Mouse (Mus musculus): Measurements from ENCODE around the gene Med15. TPM values are rescaled to one million over a fixed set of nuclear protein-coding genes. Genes with fewer than 3 reads are reported as not detected.

Med15 gene
- total and polyA plus RNA-seq, 2 experiments from 2014 or later: 45.6 to 46.9 TPM

GRCm38 (mm10) chr16:17722461-17723324 is 10.0 kb downstream of the Med15 start:
- Histone ChIP-seq H3K9ac (peak overlapping the region; percentile 87), H3K27ac (ENCODE audit: low read depth, low read length) (peak overlapping the region; percentile 76), H3K27me3 (ENCODE audit: insufficient read depth, low read length) (no peaks in the 10 kb centered on the region), H3K9me3 (ENCODE audit: low read length) (no peaks in the 10 kb centered on the region), H3K4me3 (ENCODE audit: low read depth, low read length) (peak overlapping the region; percentile 94), H3K36me3 (ENCODE audit: insufficient read depth) (no peaks in the 10 kb centered on the region), H3K4me2 (ENCODE audit: low read depth) (peak overlapping the region; percentile 90), H3K4me1 (ENCODE audit: insufficient read depth) (peaks cover 7% of the 10 kb centered on the region)
- ATAC-seq: peak; percentile 95
- DNase-seq: peak; percentile 93
- peak; percentile 63 for TF ChIP-seq CTCF (IDR thresholded peaks at IDR 0.05; ENCODE audit: low read depth)
- WGBS: 2% methylated on average over 44 of the region's 44 CpGs

GRCm38 (mm10) chr16:17721822-17722460 is 10.8 kb downstream of the Med15 start:
- ATAC-seq (no peak), DNase-seq (no peak)
- Histone ChIP-seq H3K27me3 (ENCODE audit: insufficient read depth, low read length) (no peaks in the 10 kb centered on the region), H3K9me3 (ENCODE audit: low read length) (no peaks in the 10 kb centered on the region), H3K36me3 (ENCODE audit: insufficient read depth) (no peaks in the 10 kb centered on the region), H3K4me2 (ENCODE audit: low read depth) (peak overlapping the region; percentile 90), H3K27ac (ENCODE audit: low read depth, low read length) (peak overlapping the region; percentile 76), H3K4me1 (ENCODE audit: insufficient read depth) (peaks cover 7% of the 10 kb centered on the region), H3K9ac (peak overlapping the region; percentile 87), H3K4me3 (ENCODE audit: low read depth, low read length) (peak overlapping the region; percentile 94)
- TF ChIP-seq CTCF (IDR thresholded peaks at IDR 0.05; ENCODE audit: low read depth): no peak
- 7% methylated on average over 10 of the region's 10 CpGs for WGBS

- Histone ChIP-seq H3K4me3 (ENCODE audit: low read depth, low read length) (peak overlapping the region; percentile 94), H3K36me3 (ENCODE audit: insufficient read depth) (no peaks in the 10 kb centered on the region), H3K4me2 (ENCODE audit: low read depth) (peak overlapping the region; percentile 90), H3K9ac (peak overlapping the region; percentile 87), H3K27me3 (ENCODE audit: insufficient read depth, low read length) (no peaks in the 10 kb centered on the region), H3K9me3 (ENCODE audit: low read length) (no peaks in the 10 kb centered on the region), H3K27ac (ENCODE audit: low read depth, low read length) (no peak overlapping the region), H3K4me1 (ENCODE audit: insufficient read depth) (peaks cover 7% of the 10 kb centered on the region)
- no peak for TF ChIP-seq CTCF (IDR thresholded peaks at IDR 0.05; ENCODE audit: low read depth)
- WGBS: 76% methylated on average over 9 of the region's 9 CpGs
- ATAC-seq (no peak), DNase-seq (no peak)
These were observed 11.4 kb downstream of the Med15 start for GRCm38 (mm10) chr16:17721114-17721808.

DNA sequence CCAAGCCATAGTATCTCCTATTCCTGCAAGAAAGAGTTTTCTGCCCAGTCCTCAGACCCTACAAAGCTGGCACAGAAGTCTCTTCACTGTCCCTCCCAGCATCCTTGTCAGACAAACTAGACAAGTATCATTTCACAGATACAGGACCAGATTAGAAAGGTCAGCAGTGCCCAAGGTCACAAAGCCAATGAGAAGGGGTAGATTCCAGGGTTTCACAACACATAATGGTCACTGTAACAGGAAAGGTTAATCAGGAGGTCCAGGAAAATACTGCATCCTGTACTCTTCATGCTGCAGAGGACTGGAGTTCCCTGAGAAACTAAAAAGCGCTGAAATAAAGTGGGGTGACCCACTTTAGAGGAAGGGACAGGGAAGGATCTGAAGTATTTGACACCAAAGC is 14.9 kb downstream of the Med15 start:
- no peak for DNase-seq
- H3K27ac ChIP-seq (ENCODE audit: low read depth, low read length): no peak overlapping the region
- no peak overlapping the region for H3K4me3 ChIP-seq (ENCODE audit: low read depth, low read length)
- no peaks in the 10 kb centered on the region for H3K27me3 ChIP-seq (ENCODE audit: insufficient read depth, low read length)
- H3K4me2 ChIP-seq (ENCODE audit: low read depth): no peak overlapping the region
- WGBS: 89% methylated on average over 1 of the region's 1 CpGs
- H3K9ac ChIP-seq: no peak overlapping the region
- peaks cover 7% of the 10 kb centered on the region for H3K4me1 ChIP-seq (ENCODE audit: insufficient read depth)
- TF ChIP-seq CTCF (IDR thresholded peaks at IDR 0.05; ENCODE audit: low read depth): no peak
- ATAC-seq: no peak
- no peaks in the 10 kb centered on the region for H3K36me3 ChIP-seq (ENCODE audit: insufficient read depth)
- H3K9me3 ChIP-seq (ENCODE audit: low read length): no peaks in the 10 kb centered on the region

DNA sequence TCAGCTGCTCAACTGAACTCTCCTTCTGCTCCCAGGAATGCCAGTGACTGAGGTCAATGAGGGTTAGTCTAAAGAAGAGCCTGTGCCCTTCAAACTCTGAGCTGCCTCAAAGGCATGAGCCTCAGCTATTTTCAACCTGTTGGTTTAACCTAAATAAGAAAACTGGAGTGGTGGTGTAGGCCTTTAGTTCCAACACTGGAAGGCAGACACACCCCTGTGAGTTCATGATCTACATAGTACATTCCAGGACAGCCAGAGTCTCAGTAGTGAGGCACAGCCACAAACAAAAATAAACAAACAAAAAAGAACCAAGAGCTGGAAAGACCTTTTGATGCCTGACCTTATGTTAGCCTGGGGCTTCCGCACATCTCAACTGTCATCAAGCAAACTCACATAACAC is 25.1 kb downstream of the Med15 start:
- DNase-seq (no peak), ATAC-seq (no peak)
- 96% methylated on average over 1 of the region's 1 CpGs for WGBS
- H3K4me2 ChIP-seq (ENCODE audit: low read depth): no peak overlapping the region
- no peaks in the 10 kb centered on the region for H3K9me3 ChIP-seq (ENCODE audit: low read length)
- no peak for TF ChIP-seq CTCF (IDR thresholded peaks at IDR 0.05; ENCODE audit: low read depth)
- no peak overlapping the region for H3K9ac ChIP-seq
- H3K27ac ChIP-seq (ENCODE audit: low read depth, low read length): no peak overlapping the region
- no peaks in the 10 kb centered on the region for H3K4me1 ChIP-seq (ENCODE audit: insufficient read depth)
- H3K4me3 ChIP-seq (ENCODE audit: low read depth, low read length): no peak overlapping the region
- H3K27me3 ChIP-seq (ENCODE audit: insufficient read depth, low read length): no peaks in the 10 kb centered on the region
- H3K36me3 ChIP-seq (ENCODE audit: insufficient read depth): peaks cover 4% of the 10 kb centered on the region; the same call in 1 of the 2 replicates

DNA sequence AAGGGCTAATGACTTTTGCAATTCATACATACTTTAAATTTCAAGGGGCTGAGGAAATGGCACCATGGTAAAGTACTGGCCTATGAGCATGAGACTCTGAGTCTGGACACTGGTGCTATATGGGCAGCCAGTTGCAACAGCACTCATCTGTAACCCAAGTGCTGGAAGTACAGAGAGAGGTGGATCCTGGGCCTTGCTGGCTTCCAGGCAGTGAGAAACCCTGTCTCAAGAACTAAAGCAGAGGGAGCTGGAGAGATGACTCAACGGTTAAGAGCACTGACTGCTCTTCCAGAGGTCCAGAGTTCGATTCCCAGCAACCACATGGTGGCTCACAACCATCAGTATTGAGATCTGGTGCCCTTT is 31.7 kb downstream of the Med15 start:
- Histone ChIP-seq H3K36me3 (ENCODE audit: insufficient read depth) (peaks cover 25% of the 10 kb centered on the region), H3K4me3 (ENCODE audit: low read depth, low read length) (no peak overlapping the region), H3K9me3 (ENCODE audit: low read length) (no peaks in the 10 kb centered on the region), H3K9ac (no peak overlapping the region), H3K4me2 (ENCODE audit: low read depth) (no peak overlapping the region), H3K27me3 (ENCODE audit: insufficient read depth, low read length) (no peaks in the 10 kb centered on the region), H3K27ac (ENCODE audit: low read depth, low read length) (no peak overlapping the region), H3K4me1 (ENCODE audit: insufficient read depth) (no peaks in the 10 kb centered on the region)
- no peak for DNase-seq
- TF ChIP-seq CTCF (IDR thresholded peaks at IDR 0.05; ENCODE audit: low read depth): no peak
- ATAC-seq: no peak
- WGBS: 89% methylated on average over 2 of the region's 2 CpGs
